Mouse (Mus musculus) left cerebral cortex, adult 8-10 months (tissue): Measurements from ENCODE around the gene Olfr484. TPM values are rescaled to one million over a fixed set of nuclear protein-coding genes. Genes with fewer than 3 reads are reported as not detected.
"Not testable (repeated sequence)": the region's sequence is repeated elsewhere in the genome, so short reads cannot be mapped to it uniquely, and the experiment has no call there.

Experiments
- DNase-seq, 2 experiments: peaks; one replicate each; pipeline ENCODE4 v3.0.0; 2022; ENCODE audit warnings: low spot score in 2 of 2
- total RNA-seq, 4 experiments: library from RNA; stranded (reverse); gene quantifications; 2 replicates each; pipeline ENCODE4 v1.2.4; 2022

Olfr484 gene
- total RNA-seq = not detected

- no peak for DNase-seq
These were observed at the start of gene Olfr484 for GRCm38 (mm10) chr7:108127349-108127748. Gene Olfr484, minus strand, starts transcription at chr7:108127449.

GRCm38 (mm10) chr7:108172642-108173041, 45.4 kb upstream of the Olfr484 start, which contains the start of gene Olfr486:
Gene Olfr486, minus strand, starts transcription at chr7:108172742.
- DNase-seq = not testable (repeated sequence)

GRCm38 (mm10) chr7:108159771-108160170, 32.5 kb upstream of the Olfr484 start, which contains the start of gene Olfr485:
Gene Olfr485, minus strand, starts transcription at chr7:108159871.
- no peak for DNase-seq

- DNase-seq = no peak
These were observed 5.8 kb downstream of the Olfr484 start for GRCm38 (mm10) chr7:108121416-108121815.

- no peak for DNase-seq
These were observed 6.6 kb downstream of the Olfr484 start for GRCm38 (mm10) chr7:108120681-108121080.

- DNase-seq = no peak
These were observed 26.7 kb downstream of the Olfr484 start, which contains the start of gene Olfr483 for GRCm38 (mm10) chr7:108100549-108100948. Gene Olfr483, plus strand, starts transcription at chr7:108100849.

- DNase-seq = no peak
These were observed 29.8 kb downstream of the Olfr484 start, which contains the start of gene Olfr482 for GRCm38 (mm10) chr7:108097486-108097885. Gene Olfr482, minus strand, starts transcription at chr7:108097586.

GRCm38 (mm10) chr7:108079555-108079954, 47.7 kb downstream of the Olfr484 start, which contains the start of gene Olfr481:
Gene Olfr481, plus strand, starts transcription at chr7:108079855.
- DNase-seq = no peak

Other genes with a start within 250 kb of the Olfr484 start
- gene Olfr472, start 229.5 kb downstream of the Olfr484 start, total RNA-seq = under 1 TPM in 1 of 4 experiments, not detected in 3; 0.07 TPM
- gene Olfr473, start 197.0 kb downstream of the Olfr484 start, total RNA-seq = not detected
- not detected for gene Olfr474, start 172.8 kb downstream of the Olfr484 start, total RNA-seq
- gene Olfr476, start 162.6 kb downstream of the Olfr484 start, total RNA-seq = not detected
- not detected for gene Olfr477, start 140.8 kb downstream of the Olfr484 start, total RNA-seq
- gene Olfr478, start 93.5 kb downstream of the Olfr484 start, total RNA-seq = not detected
- gene Olfr479, start 76.8 kb downstream of the Olfr484 start, total RNA-seq = not detected
- not detected for gene Olfr480, start 60.1 kb downstream of the Olfr484 start, total RNA-seq
- not detected for gene Olfr481, start 47.6 kb downstream of the Olfr484 start, total RNA-seq
- gene Olfr482, start 29.9 kb downstream of the Olfr484 start, total RNA-seq = 1 to 10 TPM; 1.7 to 2.6 (median 2.5) TPM
- not detected for gene Olfr483, start 26.6 kb downstream of the Olfr484 start, total RNA-seq
- not detected for gene Olfr485, start 32.4 kb upstream of the Olfr484 start, total RNA-seq
- not detected for gene Olfr486, start 45.3 kb upstream of the Olfr484 start, total RNA-seq
- not detected for gene Olfr487, start 87.2 kb upstream of the Olfr484 start, total RNA-seq
- not detected for gene Olfr488, start 130.9 kb upstream of the Olfr484 start, total RNA-seq
- gene Olfr490, start 161.5 kb upstream of the Olfr484 start, total RNA-seq = not detected
- gene Olfr491, start 186.0 kb upstream of the Olfr484 start, total RNA-seq = not detected
- not detected for gene Olfr492, start 196.2 kb upstream of the Olfr484 start, total RNA-seq
- not detected for gene Olfr493, start 219.5 kb upstream of the Olfr484 start, total RNA-seq
- gene Olfr494, start 237.9 kb upstream of the Olfr484 start, total RNA-seq = not detected